Mouse (Mus musculus) G1E (cell line): ENCODE measurements around the gene Cby1. TPM values are rescaled to one million over a fixed set of nuclear protein-coding genes. Genes with fewer than 3 reads are reported as not detected.

Experiments used
- ATAC-seq: 2 replicates; pipeline ENCODE4 v1.8.0; 2016; ENCODE audit warnings: mild to moderate bottlenecking; ENCODE audit not compliant: insufficient number of reproducible peaks, poor library complexity, low FRiP score, severe bottlenecking; ENCODE audit errors: extremely low read depth
- DNase-seq: peaks from one replicate; pipeline ENCODE4 v3.0.0; 2012; ENCODE audit warnings: low spot score
- H3K27me3 ChIP-seq: 2 replicates; pipeline ENCODE4 v1.6.1; 2012; ENCODE audit warnings: mild to moderate bottlenecking, low read length, inconsistent platforms; ENCODE audit not compliant: insufficient read depth
- H3K36me3 ChIP-seq: replicated peaks from 2 replicates; pipeline ENCODE3; 2012; ENCODE audit warnings: mild to moderate bottlenecking, inconsistent platforms
- H3K4me1 ChIP-seq: 2 replicates; pipeline ENCODE4 v1.6.1; 2012; ENCODE audit warnings: low read depth, low read length, inconsistent platforms, mixed read lengths; ENCODE audit not compliant: insufficient read depth
- H3K4me3 ChIP-seq: 2 replicates; pipeline ENCODE4 v1.5.1; 2012; ENCODE audit warnings: low read depth, mild to moderate bottlenecking, inconsistent platforms, low read length, moderate library complexity, mixed read lengths
- H3K9me3 ChIP-seq: replicated peaks from 2 replicates; pipeline ENCODE4 v1.6.1; 2012; ENCODE audit warnings: inconsistent platforms
- CTCF ChIP-seq: IDR thresholded peaks from 2 replicates; pipeline ENCODE4 v1.5.1; 2012; ENCODE audit warnings: low read depth, low read length, inconsistent platforms, mixed read lengths
- GATA1 ChIP-seq: IDR thresholded peaks from 2 replicates; pipeline ENCODE4 v1.6.1; 2012; ENCODE audit warnings: borderline replicate concordance, low read length, inconsistent platforms, mixed read lengths
- GATA2 ChIP-seq: IDR thresholded peaks from 2 replicates; pipeline ENCODE4 v1.6.1; 2012; ENCODE audit warnings: low read depth, low read length, inconsistent platforms, borderline replicate concordance
- POLR2AphosphoS5 ChIP-seq: IDR thresholded peaks from 2 replicates; pipeline ENCODE4 v1.6.1; 2012; ENCODE audit warnings: low read depth, low read length, inconsistent platforms; ENCODE audit not compliant: insufficient replicate concordance
- TAL1 ChIP-seq: conservative IDR thresholded peaks from 2 replicates; pipeline ENCODE4 v1.6.1; 2012; ENCODE audit warnings: low read depth, low read length, inconsistent platforms, mixed read lengths
- polyA plus RNA-seq: library from polyadenylated mRNA; stranded (reverse); fragments of >175 nt; gene quantifications from 2 replicates; pipeline ENCODE4 v1.2.3, GENCODE M21; 2012
- total RNA-seq, 2 experiments: library from RNA; stranded (forward) in 1 of 2; stranded (reverse) in 1 of 2; fragments of 200-1000 nt in 1 of 2; fragments of >200 nt in 1 of 2; fragmentation: Nextera tagmentation in 1 of 2; gene quantifications; 2 replicates each; pipeline ENCODE4 v1.2.3; 2014 to 2017

The Cby1 gene
- total and polyA plus RNA-seq, 3 experiments = 9.9 to 98.0 (median 44.7) TPM

- TF ChIP-seq POLR2AphosphoS5 = no peak
- no peak for TF ChIP-seq GATA2
- no peak for TF ChIP-seq GATA1
- no peak for TF ChIP-seq TAL1
- TF ChIP-seq CTCF = no peak
- ATAC-seq (no peak), DNase-seq (no peak)
- Histone ChIP-seq H3K4me1 (peaks cover 73% of the 10 kb centered on the region), H3K9me3 (no peaks in the 10 kb centered on the region), H3K36me3 (peaks cover 67% of the 10 kb centered on the region), H3K27me3 (no peaks in the 10 kb centered on the region), H3K4me3 (peak overlapping the region; percentile 36; the same call in 1 of the 2 replicates)
These were observed 24.9 kb downstream of the Cby1 start for GRCm38 (mm10) chr15:79683707-79684465.

- DNase-seq = no peak
- ATAC-seq = no peak
- Histone ChIP-seq H3K27me3 (no peaks in the 10 kb centered on the region), H3K4me3 (peak overlapping the region; percentile 98; the same call in 1 of the 2 replicates), H3K4me1 (peaks cover 77% of the 10 kb centered on the region), H3K9me3 (no peaks in the 10 kb centered on the region), H3K36me3 (peaks cover 60% of the 10 kb centered on the region)
- no peak for TF ChIP-seq GATA2
- TF ChIP-seq TAL1 = no peak
- TF ChIP-seq CTCF = no peak
- TF ChIP-seq GATA1 = no peak
- TF ChIP-seq POLR2AphosphoS5 = no peak
These were observed 25.6 kb downstream of the Cby1 start for GRCm38 (mm10) chr15:79684616-79685015.

DNA sequence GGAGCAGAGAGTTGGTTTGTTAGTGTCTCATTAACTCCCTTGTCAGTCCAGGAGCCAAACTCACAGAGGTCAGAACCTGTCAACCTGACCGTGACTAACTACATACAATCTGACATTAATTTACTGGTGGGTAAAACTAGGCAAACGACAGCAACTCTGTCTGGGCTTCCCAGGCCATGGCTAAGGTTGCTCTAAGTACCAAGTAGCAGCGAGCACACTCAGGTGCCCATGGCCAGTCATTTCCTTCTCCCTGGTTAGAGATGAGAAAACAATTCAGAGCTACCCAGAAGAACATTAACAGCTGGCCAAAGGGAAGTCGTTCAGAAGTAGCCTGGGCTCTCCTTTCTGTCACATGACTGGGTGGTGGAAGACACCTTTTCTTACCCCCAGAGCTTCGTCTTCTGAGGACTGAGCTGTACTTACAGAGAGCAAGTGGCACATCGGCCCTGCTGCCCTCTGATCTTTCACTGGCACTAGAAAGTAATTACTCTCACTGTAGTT is 26.2 kb downstream of the Cby1 start:
- no peaks in the 10 kb centered on the region for H3K9me3 ChIP-seq
- H3K4me1 ChIP-seq = peaks cover 78% of the 10 kb centered on the region
- H3K36me3 ChIP-seq = peaks cover 57% of the 10 kb centered on the region
- TF ChIP-seq GATA2 (no peak), CTCF (no peak), TAL1 (no peak), POLR2AphosphoS5 (no peak), GATA1 (no peak)
- ATAC-seq (no peak), DNase-seq (no peak)
- peak overlapping the region; percentile 98; the same call in 1 of the 2 replicates for H3K4me3 ChIP-seq
- no peaks in the 10 kb centered on the region for H3K27me3 ChIP-seq

DNA sequence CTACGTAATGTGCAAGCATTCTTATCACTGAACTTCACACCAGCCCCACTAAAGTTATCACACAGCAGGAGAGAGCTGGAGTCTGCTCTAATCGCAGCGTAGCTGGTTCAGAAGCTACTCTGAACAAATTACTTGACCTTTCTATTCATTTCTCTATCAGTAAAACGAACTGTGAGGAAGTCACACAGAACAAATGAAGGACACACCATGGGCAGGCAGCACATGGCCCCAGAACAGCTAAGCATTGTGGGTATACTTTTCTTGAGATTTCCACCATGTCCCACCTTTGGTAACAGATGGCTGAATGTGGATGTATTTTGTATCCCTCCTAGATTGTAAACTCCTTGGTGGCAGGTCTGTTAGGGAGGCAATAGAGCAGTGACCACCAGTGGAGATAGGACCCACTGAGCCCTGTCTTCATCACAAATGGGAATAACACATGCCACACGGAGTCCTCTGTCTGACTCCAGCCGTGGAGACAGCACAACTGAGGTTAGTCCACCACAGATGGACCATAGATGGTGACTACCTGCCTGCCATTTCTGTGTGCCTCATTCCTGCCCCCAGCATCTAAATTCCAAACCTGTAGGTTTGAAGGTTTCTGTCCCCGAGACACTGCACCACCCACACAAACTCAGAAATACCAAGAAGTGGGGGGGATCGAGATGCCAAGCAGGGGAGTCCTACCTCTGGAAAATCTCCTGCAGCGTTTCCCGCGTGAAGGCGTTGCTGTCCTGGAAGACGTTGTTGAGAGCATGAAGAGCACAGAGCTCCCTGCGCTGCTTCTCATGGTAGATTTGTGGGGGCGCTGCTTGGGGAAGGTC is 27.3 kb downstream of the Cby1 start:
- H3K36me3 ChIP-seq = peaks cover 49% of the 10 kb centered on the region
- no peaks in the 10 kb centered on the region for H3K27me3 ChIP-seq
- no peak for ATAC-seq
- TF ChIP-seq GATA2 (no peak), GATA1 (no peak), TAL1 (no peak; the same call in 1 of the 2 replicates), CTCF (no peak), POLR2AphosphoS5 (no peak)
- DNase-seq = no peak
- peak overlapping the region; percentile 98 for H3K4me3 ChIP-seq
- no peaks in the 10 kb centered on the region for H3K9me3 ChIP-seq
- H3K4me1 ChIP-seq = peaks cover 73% of the 10 kb centered on the region

DNA sequence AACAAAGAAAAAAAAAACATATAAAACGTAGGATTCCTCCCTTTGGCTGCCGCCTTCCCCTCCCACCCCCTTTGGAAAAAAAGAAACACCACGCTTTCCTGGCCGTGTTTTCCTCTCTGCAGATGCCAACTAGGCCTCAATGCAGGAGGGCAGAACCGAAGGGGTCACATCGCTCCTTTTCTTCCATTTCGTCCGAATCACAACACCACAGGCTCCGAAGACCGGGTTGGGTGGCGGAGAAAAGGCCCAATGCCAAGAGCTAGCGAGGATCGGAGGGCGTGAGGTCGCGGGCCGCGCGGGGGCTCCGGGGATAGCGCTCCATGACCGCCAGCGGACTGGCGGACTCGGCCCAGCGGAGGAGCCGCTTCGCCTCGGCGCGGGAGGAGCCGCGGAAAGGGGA is 28.2 kb downstream of the Cby1 start:
- H3K4me1 ChIP-seq = peaks cover 73% of the 10 kb centered on the region
- DNase-seq (no peak), ATAC-seq (no peak)
- H3K36me3 ChIP-seq = peaks cover 42% of the 10 kb centered on the region
- no peak for TF ChIP-seq POLR2AphosphoS5
- no peak for TF ChIP-seq CTCF
- no peak for TF ChIP-seq GATA1
- TF ChIP-seq GATA2 = no peak
- TF ChIP-seq TAL1 = no peak
- H3K27me3 ChIP-seq = no peaks in the 10 kb centered on the region
- H3K9me3 ChIP-seq = no peaks in the 10 kb centered on the region
- H3K4me3 ChIP-seq = peak overlapping the region; percentile 98
